Mouse (Mus musculus) gastrocnemius, postnatal 14 days (tissue): Measurements from ENCODE around the gene Stxbp4. TPM values are rescaled to one million over a fixed set of nuclear protein-coding genes. Genes with fewer than 3 reads are reported as not detected.

ENCODE experiments used
- DNase-seq: peaks from one replicate; pipeline ENCODE4 v3.0.0; 2021; ENCODE audit warnings: mixed read lengths
- intact Hi-C: fragments of 180-260 bp; cut with DNase I; formaldehyde crosslinking; loops from one replicate; pipeline ENCODE4 v1.15.1; 2025; ENCODE audit warnings: low total_unique reads
- total RNA-seq, 2 experiments: library from RNA; stranded (reverse); gene quantifications; 2 replicates each; pipeline ENCODE4 v1.2.3; 2021

The Stxbp4 gene
- total RNA-seq, 2 experiments from 2014 or later = 13.2 to 23.0 TPM

GRCm38 (mm10) chr11:90487686-90488085, 150.2 kb downstream of the Stxbp4 start:
- intact Hi-C loops = no loop called here
- DNase-seq = no peak

- DNase-seq = no peak
- intact Hi-C loops = no loop called here
Measured at GRCm38 (mm10) chr11:90484750-90485637, 152.9 kb downstream of the Stxbp4 start.

GRCm38 (mm10) chr11:90483766-90484165, 154.1 kb downstream of the Stxbp4 start:
- intact Hi-C loops = no loop called here

DNA sequence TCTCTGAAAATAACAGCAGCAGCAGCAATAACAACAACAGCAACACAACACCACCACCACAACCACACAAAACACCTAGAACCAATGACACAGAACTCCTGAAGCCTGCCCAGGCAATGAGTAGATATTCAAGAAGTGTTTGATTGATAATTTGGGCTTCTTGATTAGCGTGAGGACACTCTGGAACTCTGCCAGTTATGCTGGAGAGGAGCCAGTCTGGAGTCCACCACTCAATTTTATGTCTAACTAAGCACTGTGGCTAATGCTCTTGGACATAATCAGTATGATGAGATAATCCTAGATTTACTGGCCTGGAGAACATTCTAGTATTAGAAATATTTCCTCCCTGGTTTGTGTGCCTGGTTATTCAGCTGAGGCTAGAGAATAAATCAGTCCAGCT, 156.1 kb downstream of the Stxbp4 start:
- DNase-seq = no peak
- intact Hi-C loops = no loop called here

More at GRCm38 (mm10) chr11:90483766-90484165, 154.1 kb downstream of the Stxbp4 start:
- no peak for DNase-seq

DNA sequence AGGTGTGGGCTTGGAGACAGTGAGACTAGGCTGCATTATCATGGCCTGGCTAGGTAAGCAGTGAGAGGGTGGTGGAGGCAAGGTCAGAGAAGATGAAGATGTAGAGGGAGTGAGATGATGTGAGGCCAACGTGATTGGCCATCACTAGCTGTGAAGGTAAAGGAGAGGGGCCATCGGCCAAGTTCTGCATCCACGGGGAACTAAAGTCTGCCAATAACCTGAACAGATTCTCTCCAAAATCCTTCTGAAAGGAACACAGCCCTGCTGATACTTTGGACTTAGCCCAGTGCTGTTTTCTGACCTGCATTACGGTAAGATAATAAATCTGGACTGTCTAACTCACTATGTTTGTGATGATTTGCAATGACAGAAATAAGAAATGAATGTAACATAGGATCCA, 167.6 kb downstream of the Stxbp4 start:
- DNase-seq = no peak
- intact Hi-C loops = no loop called here

- intact Hi-C loops = no loop called here
- no peak for DNase-seq
Measured at GRCm38 (mm10) chr11:90464046-90464595, 173.8 kb downstream of the Stxbp4 start.

DNA sequence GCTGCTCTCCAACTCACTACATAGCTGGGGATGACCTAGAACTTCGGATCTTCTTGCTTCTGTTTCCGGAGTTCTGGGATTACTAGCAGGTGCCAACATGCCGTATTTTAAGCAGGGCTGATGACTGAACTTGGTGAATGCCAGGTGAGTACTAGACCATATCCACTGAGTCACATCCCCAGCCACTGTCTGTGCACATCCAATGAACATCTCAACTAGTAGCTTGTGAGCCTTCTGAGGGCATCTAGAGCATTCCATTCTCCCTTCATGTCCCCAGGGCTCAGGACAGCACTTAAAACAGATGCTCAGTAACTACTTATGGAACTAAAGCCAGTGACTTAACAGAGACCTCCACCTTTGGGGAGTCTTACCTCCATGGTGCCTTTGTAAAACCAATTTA, 177.4 kb downstream of the Stxbp4 start:
- no peak for DNase-seq
- intact Hi-C loops = no loop called here

DNA sequence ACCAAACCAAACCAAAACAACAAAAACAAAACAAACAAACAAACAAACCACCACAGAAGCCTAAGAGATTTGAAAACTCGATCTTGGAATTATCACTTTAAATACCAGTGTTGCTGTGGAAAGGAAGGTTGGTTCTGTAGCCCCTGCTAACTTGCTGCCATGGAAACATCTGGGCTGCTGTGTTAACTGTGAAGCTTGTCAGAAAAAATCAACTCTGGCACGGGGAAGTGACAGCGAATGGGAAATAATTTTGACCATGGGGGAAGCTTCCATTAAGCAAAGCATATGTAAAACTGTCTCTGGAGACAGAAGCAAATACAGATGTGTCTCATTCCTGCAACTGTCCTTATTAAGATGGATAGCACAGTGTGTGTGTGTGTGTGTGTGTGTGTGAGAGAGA, 185.8 kb downstream of the Stxbp4 start:
- no peak for DNase-seq
- intact Hi-C loops = no loop called here

- no peak for DNase-seq
- intact Hi-C loops = no loop called here
Measured at GRCm38 (mm10) chr11:90451506-90451905, 186.4 kb downstream of the Stxbp4 start.

- intact Hi-C loops = no loop called here
- DNase-seq = no peak
Measured at GRCm38 (mm10) chr11:90442462-90442861, 195.4 kb downstream of the Stxbp4 start.

DNA sequence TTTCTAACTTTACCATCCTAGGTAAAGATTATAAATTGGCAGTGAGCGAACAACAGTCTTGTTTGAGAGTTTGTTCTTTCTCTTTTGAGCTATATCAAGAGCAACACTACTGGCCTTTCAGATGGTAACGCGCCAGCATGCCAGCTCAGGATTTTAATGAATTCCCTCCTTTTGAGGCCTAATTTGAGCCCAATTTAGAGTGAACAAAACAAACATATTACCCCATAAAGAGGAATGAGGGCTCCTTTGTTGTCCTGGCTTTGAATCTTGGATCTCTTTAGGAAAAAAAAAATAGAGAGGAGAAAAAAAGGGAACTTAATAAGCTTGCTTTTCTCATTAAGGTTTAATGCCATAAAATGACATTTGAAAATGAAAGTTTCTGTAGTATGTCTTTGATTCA, 197.0 kb downstream of the Stxbp4 start:
- no peak for DNase-seq
- intact Hi-C loops = no loop called here

GRCm38 (mm10) chr11:90438768-90439167, 199.1 kb downstream of the Stxbp4 start:
- intact Hi-C loops = no loop called here
- no peak for DNase-seq

Other genes with a start within 250 kb of the Stxbp4 start
- 1 to 10 TPM; 3.7 to 3.9 TPM for gene Hlf, start 247.2 kb downstream of the Stxbp4 start, total RNA-seq
- 10 to 100 TPM; 21.9 to 26.3 TPM for gene Cox11, start 89 bp upstream of the Stxbp4 start, total RNA-seq
- 10 to 100 TPM; 12.7 to 13.6 TPM for gene Tom1l1, start 50.3 kb upstream of the Stxbp4 start, total RNA-seq